Mouse (Mus musculus) spleen, adult 2 months (tissue): ENCODE results near the gene Ovca2. TPM values are rescaled to one million over a fixed set of nuclear protein-coding genes. Genes with fewer than 3 reads are reported as not detected.

ENCODE experiments used
- DNase-seq, 2 experiments: peaks; one replicate each; pipeline versions ENCODE4 v3.0.0 to v3.0.0-alpha.2; 2012 to 2021; ENCODE audit warnings: low spot score in 2 of 2, low read depth in 1 of 2
- H3K27ac ChIP-seq: fragments of 200-500 bp; 2 replicates; pipeline ENCODE4 v1.5.1; 2012; ENCODE audit warnings: low read length, inconsistent platforms; ENCODE audit not compliant: insufficient read depth
- H3K27me3 ChIP-seq: fragments of 200-500 bp; 2 replicates; pipeline ENCODE4 v1.6.1; 2012; ENCODE audit warnings: mild to moderate bottlenecking, moderate library complexity, low read length, inconsistent platforms; ENCODE audit not compliant: control insufficient read depth, insufficient read depth
- H3K36me3 ChIP-seq: fragments of 200-500 bp; 2 replicates; pipeline ENCODE4 v1.6.1; 2012; ENCODE audit warnings: mild to moderate bottlenecking, low read length, inconsistent platforms; ENCODE audit not compliant: control insufficient read depth, insufficient read depth
- H3K4me1 ChIP-seq: fragments of 200-500 bp; 2 replicates; pipeline ENCODE4 v1.6.1; 2011; ENCODE audit warnings: inconsistent platforms; ENCODE audit not compliant: control insufficient read depth, insufficient read depth, insufficient read length
- H3K4me3 ChIP-seq: fragments of 200-500 bp; 2 replicates; pipeline ENCODE4 v1.5.1; 2011; ENCODE audit warnings: mild to moderate bottlenecking, inconsistent platforms; ENCODE audit not compliant: insufficient read depth, insufficient read length; ENCODE audit errors: extremely low read depth
- CTCF ChIP-seq: fragments of 200-500 bp; IDR thresholded peaks from 2 replicates; pipeline ENCODE4 v1.5.1; 2011; ENCODE audit warnings: mild to moderate bottlenecking, inconsistent platforms; ENCODE audit not compliant: insufficient read depth, insufficient read length, insufficient replicate concordance; ENCODE audit errors: extremely low read depth
- POLR2A ChIP-seq: fragments of 200-500 bp; IDR thresholded peaks from 2 replicates; pipeline ENCODE4 v1.6.1; 2011; ENCODE audit warnings: low read depth, low read length, inconsistent platforms
- WGBS: fragments of 180-500 bp; shearing (Covaris S2); methylation state at CpG from one replicate; pipeline ENCODE4 v1.1.7; 2018; 5-methylcytosine and 5-hydroxymethylcytosine counted together
- polyA plus RNA-seq: library from polyadenylated mRNA; depleted of rRNA; stranded (reverse); fragments of >200 nt; gene quantifications from 2 replicates; pipeline ENCODE4 v1.2.3, GENCODE M21; 2012

Ovca2 gene
- polyA plus RNA-seq, 1 experiment, result 17.2 TPM

- no peak overlapping the region for H3K4me3 ChIP-seq
- peaks cover under 1% of the 10 kb centered on the region; the same call in 1 of the 2 replicates for H3K4me1 ChIP-seq
- no peak for DNase-seq
- TF ChIP-seq POLR2A, result no peak
- TF ChIP-seq CTCF, result no peak
- no peak overlapping the region for H3K27ac ChIP-seq
- 91% methylated on average over 4 of the region's 4 CpGs for WGBS
- H3K27me3 ChIP-seq, result no peaks in the 10 kb centered on the region
- peaks cover 14% of the 10 kb centered on the region for H3K36me3 ChIP-seq
These were observed 35.9 kb downstream of the Ovca2 start for GRCm38 (mm10) chr11:75142749-75143148.

- no peak for TF ChIP-seq POLR2A
- no peak for TF ChIP-seq CTCF
- Histone ChIP-seq H3K4me1 (peaks cover 5% of the 10 kb centered on the region; the same call in 1 of the 2 replicates), H3K27me3 (no peaks in the 10 kb centered on the region), H3K27ac (no peak overlapping the region), H3K36me3 (peaks cover 14% of the 10 kb centered on the region), H3K4me3 (no peak overlapping the region)
- 65% methylated on average over 1 of the region's 1 CpGs for WGBS
- no peak for DNase-seq
These were observed 36.7 kb downstream of the Ovca2 start for GRCm38 (mm10) chr11:75141913-75142312.

DNA sequence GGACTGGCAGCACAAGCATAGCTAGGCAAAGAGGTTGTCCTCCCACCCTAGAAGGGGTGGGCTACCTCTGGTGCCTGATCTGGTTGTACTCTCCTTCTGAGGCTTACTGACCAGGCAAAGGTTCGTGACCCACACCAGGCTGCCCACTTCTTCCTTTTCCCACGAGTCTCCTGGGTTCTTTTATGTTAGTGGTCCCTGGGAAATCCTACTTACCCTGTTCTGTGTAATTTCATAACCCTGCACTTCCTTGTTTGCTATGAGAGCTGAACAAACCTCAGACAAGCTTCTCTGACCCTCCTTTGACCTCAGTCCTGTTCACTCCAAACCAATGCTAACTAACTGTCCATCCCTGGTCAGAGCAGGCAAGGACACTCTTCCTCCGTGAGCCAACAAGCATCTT is 37.6 kb downstream of the Ovca2 start:
- WGBS, result 60% methylated on average over 3 of the region's 3 CpGs
- Histone ChIP-seq H3K36me3 (peaks cover 14% of the 10 kb centered on the region), H3K4me1 (peaks cover 10% of the 10 kb centered on the region; the same call in 1 of the 2 replicates), H3K27me3 (no peaks in the 10 kb centered on the region), H3K4me3 (no peak overlapping the region), H3K27ac (no peak overlapping the region)
- no peak for DNase-seq
- no peak for TF ChIP-seq CTCF
- TF ChIP-seq POLR2A, result no peak

DNA sequence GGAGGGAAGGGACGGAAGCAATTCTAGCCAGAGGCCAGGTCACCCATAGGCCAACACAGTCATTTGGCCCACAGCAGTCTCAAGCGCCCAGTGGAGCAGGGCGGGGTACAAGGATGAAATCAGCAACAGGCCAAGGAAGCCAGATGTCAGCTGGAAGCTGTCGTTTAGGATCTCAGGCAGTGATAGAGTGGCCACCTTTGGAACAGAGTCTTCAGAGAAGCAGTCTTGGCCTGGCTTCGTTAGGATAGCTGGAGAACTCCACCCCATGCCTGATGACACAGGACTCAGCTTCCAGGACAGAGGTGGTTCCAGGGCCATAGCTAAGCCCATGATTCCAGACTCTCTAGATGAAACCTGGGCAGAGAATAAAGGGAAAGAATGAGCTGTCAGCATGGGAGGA is 38.2 kb downstream of the Ovca2 start:
- TF ChIP-seq CTCF (no peak), POLR2A (no peak)
- peaks cover 10% of the 10 kb centered on the region; the same call in 1 of the 2 replicates for H3K4me1 ChIP-seq
- no peak overlapping the region for H3K27ac ChIP-seq

DNA sequence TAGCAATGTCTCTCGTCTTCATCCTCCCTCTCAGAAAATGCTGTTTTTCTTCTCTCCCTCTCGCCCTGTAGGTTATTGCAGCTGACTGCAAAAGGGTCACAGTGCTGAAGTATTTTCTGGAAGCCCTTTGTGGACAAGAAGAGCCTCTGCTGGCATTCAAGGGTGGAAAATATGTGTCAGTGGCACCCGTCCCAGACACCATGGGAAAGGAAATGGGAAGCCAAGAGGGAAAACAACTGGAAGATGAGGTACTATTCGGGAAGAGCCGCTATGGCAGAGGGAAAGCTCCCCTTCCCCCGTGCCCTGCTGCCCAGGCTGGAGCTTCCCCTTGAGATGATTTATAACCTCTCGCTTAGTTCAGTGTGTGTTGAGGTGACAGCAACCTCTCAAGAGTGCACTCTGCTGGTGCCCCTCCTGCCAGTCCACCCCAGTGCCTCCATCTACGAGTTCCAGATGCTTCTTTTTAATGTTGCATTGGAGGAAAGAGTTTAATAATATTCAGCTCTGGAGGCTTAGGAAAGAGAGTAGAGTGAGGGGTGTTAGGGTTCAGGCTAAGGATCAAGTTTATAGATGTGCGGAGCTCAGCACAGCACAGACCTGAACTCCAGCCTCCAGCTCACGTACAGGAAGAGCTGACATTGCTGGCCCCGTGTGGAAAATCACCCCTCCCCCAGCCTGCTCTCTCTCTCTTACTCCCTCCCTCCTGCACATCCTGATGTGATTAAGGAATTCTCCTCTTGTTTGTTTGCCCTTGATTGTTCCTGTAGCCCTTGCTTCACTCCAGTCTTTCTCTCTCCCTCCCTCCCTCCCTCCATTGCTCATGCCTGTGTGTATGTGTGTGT is 39.3 kb downstream of the Ovca2 start:
- no peak for DNase-seq
- Histone ChIP-seq H3K36me3 (peaks cover 7% of the 10 kb centered on the region; the same call in 1 of the 2 replicates), H3K27me3 (no peaks in the 10 kb centered on the region), H3K4me3 (no peak overlapping the region), H3K27ac (peak overlapping the region; percentile 45), H3K4me1 (peaks cover 10% of the 10 kb centered on the region; the same call in 1 of the 2 replicates)
- 64% methylated on average over 11 of the region's 11 CpGs for WGBS
- no peak for TF ChIP-seq POLR2A
- TF ChIP-seq CTCF, result no peak

More for the DNA sequence above, 38.2 kb downstream of the Ovca2 start:
- H3K36me3 ChIP-seq, result peaks cover 14% of the 10 kb centered on the region
- WGBS, result 80% methylated on average over 5 of the region's 5 CpGs
- no peaks in the 10 kb centered on the region for H3K27me3 ChIP-seq
- DNase-seq, result no peak
- H3K4me3 ChIP-seq, result no peak overlapping the region

- Histone ChIP-seq H3K36me3 (no peaks in the 10 kb centered on the region), H3K27me3 (no peaks in the 10 kb centered on the region), H3K4me1 (peaks cover 10% of the 10 kb centered on the region; the same call in 1 of the 2 replicates), H3K27ac (no peak overlapping the region), H3K4me3 (no peak overlapping the region)
- no peak for TF ChIP-seq POLR2A
- DNase-seq, result peak; percentile 21 to 49
- WGBS, result 16% methylated on average over 5 of the region's 5 CpGs
These were observed 41.8 kb downstream of the Ovca2 start for GRCm38 (mm10) chr11:75136666-75137398.

- DNase-seq, result no peak
- Histone ChIP-seq H3K4me1 (peaks cover 10% of the 10 kb centered on the region; the same call in 1 of the 2 replicates), H3K27ac (no peak overlapping the region), H3K36me3 (no peaks in the 10 kb centered on the region), H3K27me3 (no peaks in the 10 kb centered on the region), H3K4me3 (no peak overlapping the region)
- TF ChIP-seq CTCF (no peak), POLR2A (no peak)
- WGBS, result 91% methylated on average over 4 of the region's 4 CpGs
These were observed 43.3 kb downstream of the Ovca2 start for GRCm38 (mm10) chr11:75135358-75135757.
